Mouse (Mus musculus) hindbrain, embryonic 14.5 days (tissue): ENCODE results near the gene E130311K13Rik. TPM values are rescaled to one million over a fixed set of nuclear protein-coding genes. Genes with fewer than 3 reads are reported as not detected.

ENCODE experiments used
- ATAC-seq: fragments of 200-750 bp; cut with Nextera tagmentation; 2 replicates; pipeline ENCODE4 v1.8.0; 2017; ENCODE audit warnings: moderate number of reproducible peaks, mild to moderate bottlenecking, moderate TSS enrichment, moderate library complexity; ENCODE audit not compliant: low FRiP score
- DNase-seq: peaks from one replicate; pipeline ENCODE4 v3.0.0-alpha.2; 2015; ENCODE audit warnings: low spot score
- H3K27ac ChIP-seq: fragments of 300-500 bp; sonication (generic); 2 replicates; pipeline ENCODE4 v1.5.1; 2014; ENCODE audit warnings: mild to moderate bottlenecking, moderate library complexity
- H3K27me3 ChIP-seq: fragments of 300-500 bp; sonication (generic); 2 replicates; pipeline ENCODE4 v1.6.1; 2014; ENCODE audit warnings: mild to moderate bottlenecking, low read length, mixed read lengths; ENCODE audit not compliant: control insufficient read depth, insufficient read depth
- H3K36me3 ChIP-seq: fragments of 300-500 bp; sonication (generic); replicated peaks from 2 replicates; pipeline ENCODE4 v1.6.1; 2014; ENCODE audit not compliant: control insufficient read depth, insufficient read depth
- H3K4me1 ChIP-seq: fragments of 300-500 bp; sonication (generic); replicated peaks from 2 replicates; pipeline ENCODE4 v1.6.1; 2014; ENCODE audit warnings: antibody characterized with exemption, low read length, mixed read lengths; ENCODE audit not compliant: control insufficient read depth, insufficient read depth
- H3K4me2 ChIP-seq: fragments of 300-500 bp; sonication (generic); replicated peaks from 2 replicates; pipeline ENCODE4 v1.6.1; 2014; ENCODE audit warnings: mild to moderate bottlenecking, moderate library complexity
- H3K4me3 ChIP-seq: fragments of 300-500 bp; sonication (generic); replicated peaks from 2 replicates; pipeline ENCODE4 v1.5.1; 2014; ENCODE audit warnings: mild to moderate bottlenecking, low read length
- H3K9ac ChIP-seq: fragments of 300-500 bp; sonication (generic); 2 replicates; pipeline ENCODE4 v1.6.1; 2014
- H3K9me3 ChIP-seq: fragments of 300-500 bp; sonication (generic); 2 replicates; pipeline ENCODE4 v1.6.1; 2016; ENCODE audit warnings: low read length; ENCODE audit not compliant: control insufficient read depth
- WGBS: fragments of 180-500 bp; shearing (Covaris S2); extraction: QIAGEN DNeasy Blood & Tissue Kit; methylation state at CpG from one replicate; pipeline ENCODE4 v1.1.7; 2014; 5-methylcytosine and 5-hydroxymethylcytosine counted together
- polyA plus RNA-seq: library from polyadenylated mRNA; unstranded; fragments of >200 nt; fragmentation: Nextera tagmentation; extraction: Ambion mirVana; gene quantifications from 2 replicates; pipeline ENCODE4 v1.2.1, GENCODE M21; 2014

Gene E130311K13Rik
- 6.2 and 7.5 TPM in 2 replicates for polyA plus RNA-seq

DNA sequence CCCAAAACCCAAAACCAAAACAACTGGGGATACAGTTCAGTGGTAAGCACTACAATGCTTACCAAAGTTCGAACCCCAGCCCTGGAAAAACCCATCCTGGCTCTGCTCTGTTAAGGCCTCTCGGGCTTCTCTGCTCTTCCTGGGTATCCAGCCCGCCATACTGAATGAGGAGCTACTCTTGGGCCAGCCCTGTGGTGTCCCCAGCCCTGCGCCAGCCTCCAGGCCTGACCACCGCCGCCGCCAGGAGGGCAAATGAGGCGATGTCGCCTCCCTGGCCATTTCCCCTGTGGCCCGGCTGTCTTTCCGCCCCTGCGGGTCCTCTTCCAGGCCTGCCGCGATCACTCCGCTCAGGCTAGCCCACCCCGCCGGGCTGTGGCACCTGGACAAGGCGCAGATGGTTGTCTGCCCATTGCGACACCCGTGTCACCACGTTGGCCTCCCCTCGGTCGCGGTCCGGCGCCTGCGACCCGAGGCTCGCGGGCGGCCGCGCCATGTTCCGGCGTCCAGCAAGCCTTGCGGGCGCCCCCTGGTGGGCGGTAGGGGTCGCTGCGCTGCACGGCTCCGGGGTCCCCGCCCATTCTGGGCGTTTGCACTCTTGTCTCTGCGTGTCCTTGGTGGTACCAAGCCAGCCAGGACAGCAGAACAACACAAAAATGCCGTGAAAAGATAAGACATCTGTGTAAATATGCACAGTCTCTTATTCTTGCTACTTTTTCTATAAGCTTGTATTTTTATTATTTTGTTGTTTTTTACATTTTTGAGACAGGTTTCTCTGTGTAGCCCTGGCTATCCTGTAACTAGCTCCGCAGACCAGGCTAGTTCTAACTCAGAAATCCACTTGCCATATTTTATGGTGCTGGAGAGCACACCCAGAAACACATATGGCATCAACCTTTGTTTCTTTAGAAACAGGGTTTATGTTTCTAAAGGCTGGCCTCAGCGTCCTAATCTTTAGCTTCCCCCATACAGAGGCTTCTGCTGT is at the start of gene E130311K13Rik:
Gene E130311K13Rik (minus strand): TSS at position 595 of the 982 bp plus-strand sequence.
- Histone ChIP-seq H3K9me3 (no peaks in the 10 kb centered on the region), H3K27me3 (no peaks in the 10 kb centered on the region), H3K27ac (peak within 1 kb of the TSS; percentile 78), H3K9ac (peak within 1 kb of the TSS; percentile 97), H3K4me2 (peak within 1 kb of the TSS; percentile 72), H3K4me3 (peak within 1 kb of the TSS; percentile 82), H3K36me3 (no peaks in the 10 kb centered on the region), H3K4me1 (no peaks in the 10 kb centered on the region)
- WGBS = 4% methylated on average over 48 of the region's 48 CpGs
- ATAC-seq (peak; percentile 97), DNase-seq (peak; percentile 93)

DNA sequence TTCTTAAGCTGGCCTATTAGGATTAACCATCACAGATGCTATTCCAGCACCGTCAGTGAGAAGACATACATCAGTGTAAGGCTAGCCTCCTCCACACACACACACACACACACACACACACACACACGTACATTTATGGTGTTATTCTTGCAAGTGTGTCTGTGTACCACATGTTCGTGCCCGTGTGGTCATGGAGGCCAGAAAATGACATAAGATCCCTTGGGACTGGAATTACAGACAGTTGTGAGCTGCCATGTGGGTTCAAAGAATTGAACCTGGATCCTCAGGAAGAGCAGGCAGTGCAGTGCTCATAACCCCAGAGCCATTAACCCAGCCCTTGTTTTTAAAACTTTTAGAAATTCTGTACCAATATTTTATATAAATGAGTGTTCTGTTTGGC is 48.6 kb upstream of the E130311K13Rik start:
- Histone ChIP-seq H3K27me3 (no peaks in the 10 kb centered on the region), H3K9me3 (no peaks in the 10 kb centered on the region), H3K4me2 (no peak overlapping the region; the same call in 1 of the 2 replicates), H3K27ac (no peak overlapping the region), H3K36me3 (peaks cover 21% of the 10 kb centered on the region), H3K4me1 (peaks cover 15% of the 10 kb centered on the region), H3K9ac (no peak overlapping the region), H3K4me3 (no peak overlapping the region)
- DNase-seq = no peak
- 57% methylated on average over 4 of the region's 4 CpGs for WGBS
- ATAC-seq = no peak

DNA sequence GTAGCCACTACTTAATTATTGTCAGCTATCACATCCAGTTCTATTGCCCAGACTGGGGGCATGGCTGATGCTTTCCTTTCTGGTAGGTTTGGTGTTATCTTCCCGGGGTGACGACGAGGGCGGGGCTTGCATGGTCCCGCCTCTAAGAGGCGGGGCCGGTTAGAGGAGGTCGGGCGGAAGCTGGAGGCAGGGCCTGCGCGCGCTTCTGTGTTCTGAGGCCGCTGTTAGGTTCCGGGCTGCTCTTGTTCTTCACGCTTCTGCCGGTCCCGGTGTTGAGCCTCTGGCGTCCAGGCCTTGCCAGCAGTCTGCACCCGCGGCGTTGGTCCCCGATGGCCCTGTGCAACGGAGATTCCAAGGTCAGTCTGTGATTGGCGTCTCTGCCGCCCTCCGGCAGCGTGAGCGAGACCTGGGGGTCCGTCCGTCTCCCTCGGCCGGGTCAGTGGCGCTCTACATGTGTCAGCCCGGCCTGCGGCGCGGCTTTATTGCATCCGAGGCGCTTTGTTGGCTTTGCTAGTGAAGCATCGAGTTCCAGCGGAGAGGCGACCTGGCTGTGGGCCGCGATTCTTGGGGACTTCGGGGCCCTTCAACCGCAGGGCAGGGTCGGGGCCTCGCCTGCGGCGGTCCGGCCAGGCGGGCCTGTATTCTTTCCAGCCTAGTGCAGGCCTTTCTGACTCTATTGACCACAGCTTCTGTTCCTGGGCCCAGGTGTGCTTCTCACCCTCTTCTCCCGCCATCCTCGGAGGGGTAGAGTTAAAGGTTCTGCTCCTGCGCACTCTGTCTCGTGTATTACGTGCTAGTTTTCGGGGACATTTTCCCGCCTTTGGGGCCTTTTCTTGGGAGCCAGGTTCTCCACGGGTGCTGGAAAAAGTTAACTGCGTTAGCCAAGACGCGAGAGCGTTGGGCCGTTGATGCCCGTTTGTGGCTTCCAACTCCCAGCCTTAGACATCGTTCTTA is 47.0 kb upstream of the E130311K13Rik start, which contains the start of gene Gmps:
Gene Gmps (plus strand): TSS at position 152 of the 954 bp plus-strand sequence.
- WGBS = under 1% methylated on average over 67 of the region's 67 CpGs
- Histone ChIP-seq H3K9ac (peak within 1 kb of the TSS; percentile 97), H3K4me2 (peak within 1 kb of the TSS; percentile 92), H3K27me3 (no peaks in the 10 kb centered on the region), H3K36me3 (peaks cover 13% of the 10 kb centered on the region), H3K4me3 (peak within 1 kb of the TSS; percentile 99), H3K4me1 (peaks cover 15% of the 10 kb centered on the region), H3K9me3 (no peaks in the 10 kb centered on the region), H3K27ac (peak within 1 kb of the TSS; percentile 79)
- DNase-seq = peak; percentile 91
- ATAC-seq = peak; percentile 99

DNA sequence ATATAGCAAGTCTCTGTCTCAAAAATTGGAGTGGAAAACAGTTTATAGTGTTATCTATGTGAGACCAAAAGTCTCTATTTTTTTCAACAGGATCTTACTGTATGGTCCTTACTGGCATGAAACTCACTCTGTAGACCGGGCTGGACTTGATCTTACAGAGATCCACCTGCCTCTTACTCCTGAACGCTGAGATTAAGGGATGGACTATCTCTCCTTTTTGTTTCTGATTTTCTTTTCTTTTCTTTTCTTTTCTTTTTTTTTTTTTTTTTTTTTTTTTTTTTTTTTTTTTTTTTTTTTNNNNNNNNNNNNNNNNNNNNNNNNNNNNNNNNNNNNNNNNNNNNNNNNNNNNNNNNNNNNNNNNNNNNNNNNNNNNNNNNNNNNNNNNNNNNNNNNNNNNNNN is 36.7 kb upstream of the E130311K13Rik start:
- no peaks in the 10 kb centered on the region; the same call in none of the 2 replicates for H3K27me3 ChIP-seq
- 77% methylated on average over 2 of the region's 2 CpGs for WGBS
- H3K4me1 ChIP-seq = peaks cover 24% of the 10 kb centered on the region
- no peaks in the 10 kb centered on the region for H3K9me3 ChIP-seq
- H3K4me3 ChIP-seq = no peak overlapping the region
- ATAC-seq = no peak
- DNase-seq = no peak
- no peaks in the 10 kb centered on the region for H3K36me3 ChIP-seq
- no peak overlapping the region for H3K4me2 ChIP-seq
- H3K27ac ChIP-seq = no peak overlapping the region
- H3K9ac ChIP-seq = no peak overlapping the region

DNA sequence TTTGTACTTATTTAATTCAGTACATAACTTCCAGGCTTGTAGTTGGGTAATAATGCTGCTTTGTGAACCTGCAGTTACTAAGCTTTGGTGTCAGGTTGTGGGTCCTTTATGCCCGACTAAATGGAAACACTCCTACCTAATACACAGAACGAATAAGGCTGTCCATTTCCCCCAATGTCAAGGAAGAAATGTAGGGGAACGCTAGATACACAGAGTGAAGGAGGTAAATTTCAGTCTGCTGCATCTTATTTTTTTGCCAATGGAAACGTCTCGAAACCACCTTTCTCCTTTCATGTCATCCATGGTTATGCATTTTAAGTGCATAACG is 35.6 kb upstream of the E130311K13Rik start:
- Histone ChIP-seq H3K4me2 (peak overlapping the region; percentile 75), H3K4me1 (peaks cover 30% of the 10 kb centered on the region), H3K27ac (peak overlapping the region; percentile 80), H3K9me3 (no peaks in the 10 kb centered on the region), H3K27me3 (no peaks in the 10 kb centered on the region; the same call in none of the 2 replicates), H3K4me3 (peak overlapping the region; percentile 71), H3K36me3 (no peaks in the 10 kb centered on the region), H3K9ac (no peak overlapping the region)
- no peak for ATAC-seq
- no peak for DNase-seq
- WGBS = 82% methylated on average over 6 of the region's 6 CpGs

DNA sequence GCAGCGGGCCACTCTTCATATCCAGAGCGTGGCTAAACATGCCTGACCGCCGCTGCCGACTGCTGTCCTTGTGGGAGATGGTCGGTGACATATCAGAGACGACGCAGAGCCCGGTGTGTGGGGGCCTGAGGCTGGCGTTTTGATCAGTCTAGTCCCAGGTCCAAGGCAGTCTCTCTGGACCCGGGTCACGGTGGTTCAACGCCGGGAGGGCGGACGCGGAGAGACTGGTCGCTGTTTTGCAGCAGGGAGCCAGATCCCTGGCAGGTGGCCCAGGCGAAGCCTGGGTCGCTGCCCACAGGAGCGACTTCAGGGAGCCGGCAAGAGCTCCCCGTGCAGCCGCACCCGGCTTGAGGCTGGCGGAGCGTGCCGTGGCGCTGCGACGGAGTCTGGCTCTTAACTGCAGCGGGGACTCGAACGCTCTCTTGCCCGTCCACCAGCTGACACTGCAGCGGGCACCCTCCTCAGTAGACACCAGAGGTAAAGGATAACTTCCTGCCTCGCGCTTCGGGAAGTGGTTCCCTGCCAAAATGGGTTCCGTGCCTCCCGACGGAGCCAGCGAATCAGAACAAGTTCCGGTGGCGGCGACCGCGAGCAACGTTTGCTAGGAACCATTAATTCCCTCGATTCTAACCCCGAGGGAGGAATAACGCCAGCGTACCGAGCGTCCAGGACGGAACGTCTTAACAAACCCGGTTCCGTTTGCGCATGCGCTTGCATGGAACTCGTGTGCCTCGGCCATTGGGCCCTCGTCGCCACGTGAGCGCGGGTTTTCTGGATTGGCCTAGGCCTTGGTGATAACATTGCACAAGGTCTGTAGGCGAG is 35.0 kb upstream of the E130311K13Rik start, which contains the start of gene Slc33a1:
Gene Slc33a1 (minus strand): TSS at position 669 of the 822 bp plus-strand sequence.
- H3K4me2 ChIP-seq = peak within 1 kb of the TSS; percentile 75
- no peaks in the 10 kb centered on the region for H3K36me3 ChIP-seq
- H3K9me3 ChIP-seq = no peaks in the 10 kb centered on the region
- peak within 1 kb of the TSS; percentile 71 for H3K4me3 ChIP-seq
- no peaks in the 10 kb centered on the region; the same call in none of the 2 replicates for H3K27me3 ChIP-seq
- under 1% methylated on average over 69 of the region's 69 CpGs for WGBS
- peak within 1 kb of the TSS; percentile 74 for H3K9ac ChIP-seq
- ATAC-seq = peak; percentile 99
- peaks cover 30% of the 10 kb centered on the region for H3K4me1 ChIP-seq
- peak within 1 kb of the TSS; percentile 80 for H3K27ac ChIP-seq
- DNase-seq = peak; percentile 100

DNA sequence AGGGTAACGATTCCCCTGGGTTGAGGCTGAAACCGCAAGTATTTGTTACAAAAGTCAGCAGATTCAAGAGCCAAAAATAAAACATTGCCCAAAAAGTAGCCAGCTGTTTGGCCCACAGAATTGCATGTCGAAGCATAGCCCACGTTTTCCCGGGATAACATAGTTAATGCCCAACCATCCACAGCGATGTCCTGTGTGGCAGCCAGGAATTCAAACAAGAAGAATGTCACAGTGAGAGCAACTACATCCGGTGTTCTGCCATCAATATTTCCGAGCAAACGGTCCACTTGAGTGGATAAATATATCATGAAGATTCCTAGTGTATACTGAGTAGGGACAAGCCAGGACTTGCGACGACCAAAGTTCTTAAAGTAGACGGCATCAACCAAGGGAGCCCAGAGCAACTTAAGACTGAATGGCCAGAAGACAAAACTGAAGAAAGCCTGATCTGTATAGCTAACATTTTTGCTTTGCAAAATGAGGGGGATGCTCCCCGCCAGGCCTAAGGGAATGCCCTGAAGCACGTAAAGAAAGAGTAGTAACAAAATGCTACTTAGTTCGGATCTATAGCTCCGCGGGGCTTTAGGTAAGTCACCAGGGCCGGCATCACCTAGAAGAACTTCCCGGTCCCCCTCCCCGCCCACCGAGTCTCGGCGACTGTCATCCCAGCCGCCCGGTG is 34.3 kb upstream of the E130311K13Rik start:
- DNase-seq = no peak
- H3K27me3 ChIP-seq = no peaks in the 10 kb centered on the region; the same call in none of the 2 replicates
- WGBS = 9% methylated on average over 25 of the region's 25 CpGs
- peaks cover 30% of the 10 kb centered on the region for H3K4me1 ChIP-seq
- no peaks in the 10 kb centered on the region for H3K9me3 ChIP-seq
- H3K27ac ChIP-seq = peak overlapping the region; percentile 80
- H3K4me2 ChIP-seq = peak overlapping the region; percentile 75
- no peaks in the 10 kb centered on the region for H3K36me3 ChIP-seq
- 0 out of 2 replicates have a peak, but pooled peaks have one; percentile 0 for ATAC-seq
- peak overlapping the region; percentile 74 for H3K9ac ChIP-seq
- H3K4me3 ChIP-seq = peak overlapping the region; percentile 71

DNA sequence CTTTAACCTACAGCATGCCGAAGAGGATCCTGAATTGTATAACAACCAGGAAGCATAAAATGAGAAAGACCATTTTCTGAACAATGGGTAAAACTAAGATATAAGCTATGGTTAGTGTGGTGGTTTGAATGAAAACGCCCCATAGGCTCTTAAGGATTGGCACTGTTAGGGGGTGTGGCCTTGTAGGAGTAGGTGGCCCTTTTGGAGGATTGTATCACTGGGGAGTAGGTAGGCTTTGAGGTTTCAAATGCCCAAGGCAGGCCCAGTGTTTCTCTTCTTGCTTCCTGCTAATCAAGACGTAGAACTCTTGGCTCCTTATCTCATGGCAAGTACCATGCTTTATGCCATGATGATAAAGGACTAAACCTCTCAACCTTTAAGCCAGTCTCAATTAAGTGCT is 20.6 kb upstream of the E130311K13Rik start:
- 89% methylated on average over 3 of the region's 3 CpGs for WGBS
- no peaks in the 10 kb centered on the region for H3K27me3 ChIP-seq
- ATAC-seq = no peak
- H3K4me1 ChIP-seq = no peaks in the 10 kb centered on the region
- no peak overlapping the region for H3K27ac ChIP-seq
- H3K9ac ChIP-seq = no peak overlapping the region
- H3K9me3 ChIP-seq = no peaks in the 10 kb centered on the region
- no peak overlapping the region for H3K4me2 ChIP-seq
- DNase-seq = no peak
- peaks cover 15% of the 10 kb centered on the region for H3K36me3 ChIP-seq
- no peak overlapping the region for H3K4me3 ChIP-seq
